Mouse (Mus musculus): ENCODE measurements around the gene Syt5. TPM values are rescaled to one million over a fixed set of nuclear protein-coding genes. Genes with fewer than 3 reads are reported as not detected.
A peak's percentile ranks its signal among the peaks of the same experiment; 100 is the strongest.
"Not testable (repeated sequence)": the region's sequence is repeated elsewhere in the genome, so short reads cannot be mapped to it uniquely, and the experiment has no call there.

Gene Syt5
- polyA plus RNA-seq, 1 experiment from 2014 or later: 1.3 TPM

DNA sequence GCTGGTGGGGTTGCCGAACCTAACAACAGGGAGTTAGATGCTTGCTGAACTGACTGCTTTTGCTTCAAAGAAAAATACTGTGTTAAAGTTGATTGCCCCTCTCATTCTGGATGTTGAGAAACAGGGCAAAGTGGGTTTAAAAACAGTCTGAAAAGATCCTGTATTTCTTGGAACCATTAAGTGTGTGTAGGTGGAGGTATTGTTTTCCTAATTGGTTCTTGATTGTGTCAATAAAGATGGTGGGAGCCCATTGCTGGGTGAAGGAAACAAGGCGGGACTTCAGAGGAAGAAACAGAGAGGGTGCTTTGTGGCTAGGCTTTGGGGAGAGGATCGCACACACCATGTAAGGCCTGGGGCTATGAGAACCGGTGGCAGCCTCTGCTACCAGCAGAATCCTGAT is 10.2 kb downstream of the Syt5 start:
- no peak for ATAC-seq (replicated peaks; ENCODE audit: insufficient number of reproducible peaks, insufficient read depth, low FRiP score, low read depth)
- Histone ChIP-seq H3K9me3 (replicated peaks) (no peaks in the 10 kb centered on the region), H3K4me1 (replicated peaks) (peaks cover 2% of the 10 kb centered on the region; the same call in 1 of the 2 replicates), H3K27ac (no peak overlapping the region), H3K27me3 (peaks cover 15% of the 10 kb centered on the region; the same call in 1 of the 2 replicates), H3K4me3 (no peak overlapping the region), H3K4me2 (no peak overlapping the region), H3K9ac (no peak overlapping the region), H3K36me3 (no peaks in the 10 kb centered on the region)
- 46% methylated on average over 4 of the region's 4 CpGs for WGBS

GRCm38 (mm10) chr7:4536369-4536768 is 11.0 kb downstream of the Syt5 start:
- Histone ChIP-seq H3K4me2 (no peak overlapping the region), H3K27ac (no peak overlapping the region), H3K9ac (no peak overlapping the region), H3K36me3 (no peaks in the 10 kb centered on the region), H3K4me3 (no peak overlapping the region), H3K9me3 (replicated peaks) (no peaks in the 10 kb centered on the region), H3K4me1 (replicated peaks) (peaks cover 6% of the 10 kb centered on the region; the same call in 1 of the 2 replicates), H3K27me3 (peaks cover 18% of the 10 kb centered on the region)
- 82% methylated on average over 4 of the region's 4 CpGs for WGBS
- no peak for ATAC-seq (replicated peaks; ENCODE audit: insufficient number of reproducible peaks, insufficient read depth, low FRiP score, low read depth)

DNA sequence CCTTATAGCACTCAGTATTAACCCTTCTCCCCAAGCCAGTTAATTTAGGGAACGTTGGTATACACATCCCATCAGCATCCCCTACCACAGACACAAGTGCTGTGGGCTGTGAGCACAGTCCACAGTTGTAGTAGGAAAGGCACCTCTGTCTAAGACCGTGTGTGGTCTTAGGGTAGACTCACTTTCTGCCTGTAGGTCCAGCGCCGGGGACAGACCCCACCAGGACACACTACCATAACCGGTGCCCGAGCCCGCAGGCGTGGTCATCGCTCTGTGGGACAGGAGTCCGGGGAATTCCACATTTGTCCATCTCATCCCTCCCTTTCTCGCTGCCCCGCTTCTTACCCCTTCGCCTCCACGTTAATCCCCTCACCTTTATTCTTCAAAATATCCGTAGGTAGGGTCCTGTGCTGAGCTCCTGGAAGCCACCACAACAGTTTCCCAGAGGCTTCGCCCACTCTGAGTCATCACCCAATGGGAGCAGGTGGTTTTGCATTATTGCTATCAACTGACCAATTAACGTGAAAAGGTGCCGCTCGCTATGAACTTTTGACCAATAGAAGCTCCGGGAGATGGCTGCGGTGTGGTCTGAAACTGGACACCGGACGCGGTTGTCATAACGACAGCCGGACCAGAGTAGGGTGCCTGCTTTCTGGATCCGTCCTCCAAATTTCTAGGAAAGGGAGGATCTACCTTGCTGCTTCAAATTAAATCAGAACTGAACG is 15.2 kb downstream of the Syt5 start, which contains the start of gene Dnaaf3:
TSS of gene Dnaaf3 (minus strand) at position 449 of the 725 bp plus-strand sequence.
- Histone ChIP-seq H3K27ac (no peak within 1 kb of the TSS), H3K27me3 (peaks cover 14% of the 10 kb centered on the region), H3K4me3 (peak within 1 kb of the TSS; percentile 48), H3K36me3 (no peaks in the 10 kb centered on the region), H3K4me2 (peak within 1 kb of the TSS; percentile 83), H3K4me1 (replicated peaks) (peaks cover 10% of the 10 kb centered on the region; the same call in 1 of the 2 replicates), H3K9me3 (replicated peaks) (no peaks in the 10 kb centered on the region), H3K9ac (peak within 1 kb of the TSS; percentile 15; the same call in 1 of the 2 replicates)
- ATAC-seq (replicated peaks; ENCODE audit: insufficient number of reproducible peaks, insufficient read depth, low FRiP score, low read depth): peak; percentile 93
- 4% methylated on average over 28 of the region's 28 CpGs for WGBS

DNA sequence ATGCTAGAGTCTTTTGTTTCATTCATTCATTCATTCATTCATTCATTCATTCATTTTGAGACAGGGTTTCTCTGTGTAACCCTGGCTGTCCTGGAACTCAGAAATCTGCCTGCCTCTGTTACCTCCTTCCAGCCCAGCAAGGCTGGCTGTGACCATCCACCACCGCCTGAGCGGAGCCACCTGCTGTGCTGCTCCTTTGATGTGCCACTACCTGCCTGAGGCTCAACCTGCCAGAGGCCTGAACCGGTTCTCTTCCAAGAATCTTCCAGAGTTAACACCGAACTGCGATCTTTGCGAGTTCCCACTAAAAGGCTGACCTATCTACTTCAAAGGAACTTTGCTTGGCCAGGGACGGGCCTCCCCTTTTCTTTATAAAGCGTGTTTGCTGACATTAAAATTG is 17.2 kb downstream of the Syt5 start:
- Histone ChIP-seq H3K4me1 (replicated peaks) (peaks cover 20% of the 10 kb centered on the region), H3K27me3 (peaks cover 12% of the 10 kb centered on the region)
- H3K4me3 ChIP-seq; H3K4me2 ChIP-seq; ATAC-seq (replicated peaks; ENCODE audit: insufficient number of reproducible peaks, insufficient read depth, low FRiP score, low read depth); H3K27ac ChIP-seq; H3K36me3 ChIP-seq; H3K9me3 ChIP-seq (replicated peaks); H3K9ac ChIP-seq: not testable (repeated sequence)
- 45% methylated on average over 8 of the region's 8 CpGs for WGBS

DNA sequence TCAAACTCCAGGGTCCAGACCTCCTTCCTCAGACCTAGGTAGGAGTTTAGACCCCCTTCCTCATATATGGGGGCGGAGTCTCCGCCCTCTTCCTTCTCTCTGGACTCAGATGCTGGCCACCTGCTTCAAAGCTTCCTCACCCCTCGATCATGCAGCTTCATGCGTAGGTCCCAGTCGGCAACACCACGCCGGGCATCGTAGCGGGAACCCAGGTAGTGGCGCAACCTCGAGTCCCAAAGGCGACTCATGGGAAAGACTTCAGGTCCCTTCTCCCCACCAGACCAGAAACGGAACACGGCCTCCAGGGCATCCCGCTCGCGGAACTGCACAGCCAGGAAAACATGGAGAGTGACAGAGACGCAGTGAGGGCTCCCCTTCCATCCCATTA is 20.0 kb downstream of the Syt5 start:
- peaks cover 2% of the 10 kb centered on the region; the same call in 1 of the 2 replicates for H3K27me3 ChIP-seq
- H3K4me1 ChIP-seq (replicated peaks): peaks cover 34% of the 10 kb centered on the region
- 46% methylated on average over 18 of the region's 18 CpGs for WGBS
- peak overlapping the region; percentile 70 for H3K4me2 ChIP-seq
- no peaks in the 10 kb centered on the region for H3K9me3 ChIP-seq (replicated peaks)
- ATAC-seq (replicated peaks; ENCODE audit: insufficient number of reproducible peaks, insufficient read depth, low FRiP score, low read depth): no peak
- H3K9ac ChIP-seq: no peak overlapping the region
- H3K4me3 ChIP-seq: peak overlapping the region; percentile 45; the same call in 1 of the 2 replicates
- no peaks in the 10 kb centered on the region for H3K36me3 ChIP-seq
- H3K27ac ChIP-seq: no peak overlapping the region

GRCm38 (mm10) chr7:4526341-4527301 is 20.7 kb downstream of the Syt5 start:
- peak overlapping the region; percentile 45 for H3K4me3 ChIP-seq
- peak overlapping the region; percentile 47; the same call in 1 of the 2 replicates for H3K9ac ChIP-seq
- 20% methylated on average over 40 of the region's 40 CpGs for WGBS
- H3K27me3 ChIP-seq: no peaks in the 10 kb centered on the region
- H3K36me3 ChIP-seq: no peaks in the 10 kb centered on the region
- peaks cover 29% of the 10 kb centered on the region for H3K4me1 ChIP-seq (replicated peaks)
- H3K27ac ChIP-seq: peak overlapping the region; percentile 38
- no peaks in the 10 kb centered on the region for H3K9me3 ChIP-seq (replicated peaks)
- H3K4me2 ChIP-seq: peak overlapping the region; percentile 70
- ATAC-seq (replicated peaks; ENCODE audit: insufficient number of reproducible peaks, insufficient read depth, low FRiP score, low read depth): peak; percentile 75

DNA sequence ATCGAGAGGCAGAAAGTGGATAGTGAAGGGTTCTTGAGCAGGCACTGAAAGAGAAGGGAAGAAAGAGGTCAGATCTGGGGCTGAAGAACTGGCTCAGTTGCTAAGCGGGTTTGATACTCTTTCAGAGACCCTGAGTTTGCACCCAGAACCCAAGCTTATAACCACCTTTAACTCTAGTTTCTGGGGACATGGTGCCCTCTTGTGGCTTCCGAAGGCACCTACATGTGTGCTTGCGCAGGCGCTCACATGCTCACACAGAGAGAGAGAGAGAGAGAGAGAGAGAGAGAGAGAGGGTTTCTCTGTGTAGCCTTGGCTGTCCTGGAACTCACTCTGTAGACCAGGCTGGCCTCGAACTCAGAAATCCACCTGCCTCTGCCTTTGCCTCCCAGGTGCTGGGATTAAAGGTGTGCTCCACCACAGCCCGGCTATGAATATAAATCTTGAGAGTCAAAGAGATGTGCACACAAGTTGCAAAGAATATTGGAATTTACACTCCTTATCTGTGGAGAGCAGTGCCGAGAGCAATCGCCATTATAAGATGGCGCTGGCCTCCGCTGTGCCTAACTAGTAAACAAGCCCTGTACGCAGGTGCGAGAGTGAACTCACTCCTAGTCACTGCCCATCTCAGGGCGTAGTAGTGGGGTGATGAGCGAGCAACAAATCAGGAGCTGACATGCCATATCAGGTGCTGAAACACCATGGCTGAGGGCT is 23.0 kb downstream of the Syt5 start, which contains the start of gene Tnni3:
TSS of gene Tnni3 (minus strand) at position 18 of the 711 bp plus-strand sequence.
- not testable (repeated sequence) for ATAC-seq (replicated peaks; ENCODE audit: insufficient number of reproducible peaks, insufficient read depth, low FRiP score, low read depth); H3K9me3 ChIP-seq (replicated peaks); H3K36me3 ChIP-seq; H3K27me3 ChIP-seq
- Histone ChIP-seq H3K4me3 (peak within 1 kb of the TSS; percentile 58; the same call in 1 of the 2 replicates), H3K4me2 (peak within 1 kb of the TSS; percentile 50), H3K9ac (peak within 1 kb of the TSS; percentile 21), H3K4me1 (replicated peaks) (peaks cover 30% of the 10 kb centered on the region), H3K27ac (peak within 1 kb of the TSS; percentile 97)
- 63% methylated on average over 15 of the region's 15 CpGs for WGBS

- no peaks in the 10 kb centered on the region for H3K27me3 ChIP-seq
- no peaks in the 10 kb centered on the region for H3K9me3 ChIP-seq (replicated peaks)
- 80% methylated on average over 33 of the region's 33 CpGs for WGBS
- peak overlapping the region; percentile 58; the same call in 1 of the 2 replicates for H3K4me3 ChIP-seq
- peaks cover 1% of the 10 kb centered on the region; the same call in 1 of the 2 replicates for H3K36me3 ChIP-seq
- peak overlapping the region; percentile 21 for H3K9ac ChIP-seq
- H3K4me1 ChIP-seq (replicated peaks): peaks cover 37% of the 10 kb centered on the region
- peak overlapping the region; percentile 97 for H3K27ac ChIP-seq
- peak overlapping the region; percentile 50 for H3K4me2 ChIP-seq
- ATAC-seq (replicated peaks; ENCODE audit: insufficient number of reproducible peaks, insufficient read depth, low FRiP score, low read depth): no peak
Observed at GRCm38 (mm10) chr7:4523205-4524130, 23.9 kb downstream of the Syt5 start.

DNA sequence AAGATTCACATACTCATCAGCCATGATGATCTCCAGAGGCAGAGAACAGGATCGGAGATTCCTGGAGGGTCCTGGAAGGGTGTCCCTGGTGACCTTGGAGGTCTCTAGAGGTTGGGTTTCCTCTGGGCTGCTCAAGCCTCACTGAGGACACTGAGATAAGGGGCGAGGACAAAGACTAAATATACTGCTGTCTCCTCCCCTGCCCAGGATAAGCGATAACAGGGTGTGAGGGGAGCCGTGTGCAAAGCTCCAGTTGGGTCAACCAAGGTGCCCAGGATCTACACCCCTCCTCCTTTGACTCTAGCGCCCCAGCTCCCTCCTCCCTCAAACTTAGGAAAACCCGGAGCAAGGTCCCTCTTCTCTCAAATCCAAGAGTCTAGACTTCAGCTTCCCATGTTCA is 25.0 kb downstream of the Syt5 start:
- peaks cover 9% of the 10 kb centered on the region; the same call in 1 of the 2 replicates for H3K36me3 ChIP-seq
- 24% methylated on average over 6 of the region's 6 CpGs for WGBS
- ATAC-seq (replicated peaks; ENCODE audit: insufficient number of reproducible peaks, insufficient read depth, low FRiP score, low read depth): peak; percentile 79
- peak overlapping the region; percentile 97 for H3K27ac ChIP-seq
- no peaks in the 10 kb centered on the region for H3K27me3 ChIP-seq
- peak overlapping the region; percentile 50 for H3K4me2 ChIP-seq
- peak overlapping the region; percentile 72 for H3K9ac ChIP-seq
- peak overlapping the region; percentile 58 for H3K4me3 ChIP-seq
- H3K4me1 ChIP-seq (replicated peaks): peaks cover 41% of the 10 kb centered on the region
- H3K9me3 ChIP-seq (replicated peaks): no peaks in the 10 kb centered on the region
